Mouse (Mus musculus) ES-Bruce4 (cell line): ENCODE measurements around the gene Hoxb2. TPM values are rescaled to one million over a fixed set of nuclear protein-coding genes. Genes with fewer than 3 reads are reported as not detected.

ENCODE experiments used
- H3K27ac ChIP-seq: 2 replicates; pipeline ENCODE4 v1.5.1; 2012; ENCODE audit warnings: low read length, inconsistent platforms; ENCODE audit not compliant: insufficient read depth
- H3K27me3 ChIP-seq: 2 replicates; pipeline ENCODE4 v1.6.1; 2012; ENCODE audit warnings: mild to moderate bottlenecking, low read length, inconsistent platforms; ENCODE audit not compliant: control insufficient read depth, poor library complexity, insufficient read depth, severe bottlenecking
- H3K36me3 ChIP-seq: 2 replicates; pipeline ENCODE4 v1.6.1; 2012; ENCODE audit warnings: inconsistent platforms, mild to moderate bottlenecking, low read length, moderate library complexity; ENCODE audit not compliant: control insufficient read depth, poor library complexity, insufficient read depth, severe bottlenecking
- H3K4me1 ChIP-seq: one replicate; pipeline ENCODE4 v1.8.1; 2011; ENCODE audit warnings: low read length; ENCODE audit not compliant: control insufficient read depth, insufficient read depth
- H3K4me3 ChIP-seq: 2 replicates; pipeline ENCODE4 v1.5.1; 2011; ENCODE audit warnings: low read depth, mild to moderate bottlenecking, low read length
- H3K9ac ChIP-seq: 2 replicates; pipeline ENCODE4 v1.6.1; 2012; ENCODE audit warnings: low read depth, mild to moderate bottlenecking, inconsistent platforms; ENCODE audit not compliant: poor library complexity, severe bottlenecking
- H3K9me3 ChIP-seq: replicated peaks from 2 replicates; pipeline ENCODE4 v1.6.1; 2012; ENCODE audit warnings: mild to moderate bottlenecking, low read length, inconsistent platforms; ENCODE audit not compliant: control insufficient read depth, poor library complexity, insufficient read depth, severe bottlenecking
- CTCF ChIP-seq: IDR thresholded peaks from one replicate; pipeline ENCODE4 v1.8.1; 2011; ENCODE audit warnings: low read depth, low read length
- EP300 ChIP-seq: IDR thresholded peaks from 2 replicates; pipeline ENCODE4 v1.6.1; 2011; ENCODE audit warnings: low read depth, low read length; ENCODE audit not compliant: insufficient read depth
- POLR2A ChIP-seq: IDR thresholded peaks from one replicate; pipeline ENCODE4 v1.8.1; 2011; ENCODE audit warnings: low read length; ENCODE audit not compliant: insufficient read depth
- polyA plus RNA-seq: library from polyadenylated mRNA; stranded (reverse); fragments of >200 nt; gene quantifications from 2 replicates; pipeline ENCODE4 v1.2.4, GENCODE M21; 2011; ENCODE audit warnings: low read depth; ENCODE audit not compliant: missing spikeins, insufficient read depth, insufficient read length

Hoxb2 gene
- polyA plus RNA-seq, 1 experiment: 0.70 TPM

- no peak overlapping the region for H3K4me3 ChIP-seq
- no peak overlapping the region for H3K27ac ChIP-seq
- no peaks in the 10 kb centered on the region for H3K36me3 ChIP-seq
- TF ChIP-seq POLR2A: no peak
- no peak for TF ChIP-seq CTCF
- no peak for TF ChIP-seq EP300
- no peaks in the 10 kb centered on the region for H3K9me3 ChIP-seq
- H3K27me3 ChIP-seq: peaks cover 65% of the 10 kb centered on the region
- H3K4me1 ChIP-seq: peaks cover 2% of the 10 kb centered on the region
- no peak overlapping the region for H3K9ac ChIP-seq
Measured at GRCm38 (mm10) chr11:96346916-96347520, 3.3 kb upstream of the Hoxb2 start.

- Histone ChIP-seq H3K4me3 (no peak overlapping the region), H3K27ac (no peak overlapping the region)
Measured at GRCm38 (mm10) chr11:96347717-96348116, 2.6 kb upstream of the Hoxb2 start.

DNA sequence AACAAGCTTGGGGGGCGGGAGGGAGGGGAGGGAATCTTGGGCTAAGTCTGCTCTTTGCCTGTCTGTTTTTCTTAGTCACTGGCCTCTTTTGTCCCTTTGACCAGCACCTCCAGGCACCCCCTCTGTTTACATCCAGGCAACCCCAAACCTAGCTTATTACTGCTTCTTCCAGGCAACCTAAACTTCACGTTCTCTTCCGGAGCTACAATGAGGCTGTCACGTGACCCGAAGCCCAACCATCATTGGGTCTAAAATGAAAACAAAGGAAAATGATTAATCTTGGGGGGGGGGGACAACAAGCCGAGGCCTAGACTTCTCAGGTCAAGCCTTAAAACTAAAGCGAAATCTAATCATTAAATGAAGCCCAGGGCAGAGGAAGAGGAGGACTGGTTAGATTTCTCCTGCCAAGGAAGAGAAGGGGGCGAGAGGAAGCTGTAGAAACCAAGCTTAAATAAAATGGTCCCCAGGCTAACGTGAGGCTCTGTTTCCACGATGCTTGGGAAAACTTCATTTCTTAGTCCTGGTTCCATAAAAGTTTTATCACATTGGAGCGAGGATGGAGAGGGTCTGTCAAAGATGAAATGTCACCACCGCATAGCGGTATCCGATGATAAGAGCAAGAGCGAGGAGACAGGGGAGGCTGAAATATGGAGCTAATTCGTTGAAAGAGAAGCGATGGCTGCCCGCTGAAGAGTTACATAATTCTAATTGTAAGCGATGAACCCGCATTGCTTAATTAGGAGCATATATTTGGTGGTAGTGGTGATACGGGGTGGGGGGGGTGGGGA, 2.0 kb upstream of the Hoxb2 start:
- peaks cover 2% of the 10 kb centered on the region for H3K4me1 ChIP-seq
- H3K27ac ChIP-seq: no peak overlapping the region
- H3K9me3 ChIP-seq: no peaks in the 10 kb centered on the region
- TF ChIP-seq CTCF (no peak), POLR2A (no peak), EP300 (no peak)
- no peak overlapping the region for H3K4me3 ChIP-seq
- peaks cover 65% of the 10 kb centered on the region for H3K27me3 ChIP-seq
- H3K36me3 ChIP-seq: no peaks in the 10 kb centered on the region
- no peak overlapping the region for H3K9ac ChIP-seq

More at GRCm38 (mm10) chr11:96347717-96348116, 2.6 kb upstream of the Hoxb2 start:
- H3K4me1 ChIP-seq: peaks cover 2% of the 10 kb centered on the region
- peaks cover 66% of the 10 kb centered on the region for H3K27me3 ChIP-seq
- no peaks in the 10 kb centered on the region for H3K9me3 ChIP-seq
- TF ChIP-seq EP300 (no peak), CTCF (no peak), POLR2A (no peak)
- H3K36me3 ChIP-seq: no peaks in the 10 kb centered on the region
- H3K9ac ChIP-seq: no peak overlapping the region

DNA sequence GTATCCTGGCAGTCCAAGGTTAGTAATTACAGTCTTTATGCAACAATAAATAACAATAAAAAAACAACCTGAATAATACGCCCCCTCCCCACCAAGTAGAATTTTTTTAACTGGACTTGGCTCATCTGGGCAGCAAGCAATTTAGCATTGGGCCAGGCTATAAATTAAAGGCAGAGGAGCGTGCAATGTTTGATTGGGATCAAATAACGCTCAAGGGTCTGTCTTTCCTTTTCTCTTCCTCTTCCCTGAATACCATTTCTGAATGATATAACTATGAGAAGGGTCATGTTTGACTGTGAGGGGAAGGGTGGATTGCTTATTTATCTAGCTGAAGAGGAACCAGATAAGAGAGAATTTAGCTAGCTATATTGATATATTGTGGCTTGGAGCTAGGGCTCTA, 1.3 kb upstream of the Hoxb2 start:
- Histone ChIP-seq H3K9me3 (no peaks in the 10 kb centered on the region), H3K9ac (no peak overlapping the region), H3K27ac (no peak overlapping the region), H3K4me1 (peaks cover 2% of the 10 kb centered on the region), H3K27me3 (peaks cover 62% of the 10 kb centered on the region), H3K4me3 (no peak overlapping the region), H3K36me3 (no peaks in the 10 kb centered on the region)
- TF ChIP-seq CTCF (no peak), POLR2A (no peak), EP300 (no peak)

DNA sequence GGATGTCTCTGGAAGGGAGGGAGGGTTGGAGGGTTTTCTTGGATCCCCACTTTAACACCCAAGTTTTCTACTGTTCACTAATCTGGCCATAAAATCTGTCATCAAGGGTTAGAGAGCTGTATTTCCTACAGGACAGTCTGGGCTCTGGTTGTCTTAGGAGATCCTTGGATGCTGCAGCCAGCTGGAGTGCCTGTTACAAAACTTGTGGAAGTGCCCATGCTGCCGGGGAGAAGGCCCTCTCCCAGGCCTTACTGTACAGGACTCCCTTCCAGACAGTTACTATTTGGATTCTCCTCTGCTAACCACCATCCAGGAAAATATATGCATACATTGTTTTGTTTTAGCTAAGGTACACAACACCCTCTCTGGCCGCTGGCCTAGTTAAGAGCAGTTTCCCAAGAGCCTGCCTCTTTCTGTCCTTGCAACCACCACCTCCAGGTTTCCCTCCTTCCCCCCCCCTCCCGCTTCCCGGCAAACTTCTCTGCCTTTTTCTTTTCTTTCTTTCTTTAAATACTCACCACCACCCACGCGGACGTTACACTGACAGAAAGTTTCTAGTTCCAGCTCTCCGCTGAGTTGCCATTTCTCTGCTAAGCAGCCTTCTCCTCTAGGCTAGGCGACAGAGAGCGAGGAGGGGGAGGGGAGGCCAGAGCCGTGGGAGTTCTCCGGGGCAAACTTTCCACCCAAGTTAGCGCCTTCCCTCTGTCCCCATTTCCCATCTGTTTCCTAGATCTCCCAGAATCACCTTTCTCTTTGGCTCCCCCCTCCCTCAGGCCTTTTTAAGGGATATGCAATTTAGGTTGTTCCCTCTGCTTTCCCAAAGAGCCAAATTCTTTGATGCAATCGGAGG, 609 bp upstream of the Hoxb2 start:
- peaks cover 2% of the 10 kb centered on the region for H3K4me1 ChIP-seq
- peaks cover 57% of the 10 kb centered on the region for H3K27me3 ChIP-seq
- no peak for TF ChIP-seq EP300
- TF ChIP-seq CTCF: no peak
- no peak for TF ChIP-seq POLR2A
- no peaks in the 10 kb centered on the region for H3K9me3 ChIP-seq
- H3K36me3 ChIP-seq: no peaks in the 10 kb centered on the region
- H3K9ac ChIP-seq: no peak overlapping the region
- H3K27ac ChIP-seq: no peak overlapping the region
- H3K4me3 ChIP-seq: no peak overlapping the region
